Mouse (Mus musculus) cerebellum, adult 2 months (tissue): ENCODE results near the gene Slu7.

Source experiments
- CTCF ChIP-seq: fragments of 200-500 bp; IDR thresholded peaks from 2 replicates; pipeline ENCODE4 v1.5.1; 2011; ENCODE audit warnings: low read depth, mild to moderate bottlenecking, control low read depth, low read length, moderate library complexity, borderline replicate concordance; ENCODE audit not compliant: insufficient read depth
- POLR2A ChIP-seq: fragments of 200-500 bp; IDR thresholded peaks from 2 replicates; pipeline ENCODE4 v1.6.1; 2011; ENCODE audit warnings: low read length, control low read depth, borderline replicate concordance; ENCODE audit not compliant: insufficient read depth

- TF ChIP-seq POLR2A (no peak), CTCF (no peak)
Observed at GRCm38 (mm10) chr11:43389118-43389517, 44.4 kb upstream of the Slu7 start.
